Mouse (Mus musculus) cerebellum, adult 9-11 months (tissue): ENCODE measurements around the gene Nelfcd.

ENCODE experiments used
- DNase-seq: peaks from one replicate; pipeline ENCODE4 v3.0.0; 2022

The Nelfcd gene

GRCm38 (mm10) chr2:174438181-174438580 is 22.6 kb downstream of the Nelfcd start:
- no peak for DNase-seq

GRCm38 (mm10) chr2:174438737-174439449 is 23.3 kb downstream of the Nelfcd start, which contains the start of gene Ctsz:
Gene Ctsz (minus strand): TSS chr2:174439039.
- peak; percentile 61 for DNase-seq

- no peak for DNase-seq
Measured at GRCm38 (mm10) chr2:174439450-174439838, 23.8 kb downstream of the Nelfcd start.

- no peak for DNase-seq
Measured at GRCm38 (mm10) chr2:174439961-174440360, 24.4 kb downstream of the Nelfcd start.

- no peak for DNase-seq
Measured at GRCm38 (mm10) chr2:174441898-174442297, 26.3 kb downstream of the Nelfcd start.

GRCm38 (mm10) chr2:174442460-174442859 is 26.9 kb downstream of the Nelfcd start:
- no peak for DNase-seq

- no peak for DNase-seq
Measured at GRCm38 (mm10) chr2:174443046-174443445, 27.4 kb downstream of the Nelfcd start.

- no peak for DNase-seq
Measured at GRCm38 (mm10) chr2:174444359-174444758, 28.8 kb downstream of the Nelfcd start.

- DNase-seq = no peak
Measured at GRCm38 (mm10) chr2:174445018-174445417, 29.4 kb downstream of the Nelfcd start.

- no peak for DNase-seq
Measured at GRCm38 (mm10) chr2:174446492-174446891, 30.9 kb downstream of the Nelfcd start.

GRCm38 (mm10) chr2:174446905-174447304 is 31.3 kb downstream of the Nelfcd start:
- no peak for DNase-seq

- DNase-seq = no peak
Measured at GRCm38 (mm10) chr2:174448405-174448804, 32.8 kb downstream of the Nelfcd start.

- no peak for DNase-seq
Measured at GRCm38 (mm10) chr2:174450353-174450752, 34.7 kb downstream of the Nelfcd start, which contains the start of gene Tubb1. Gene Tubb1 (plus strand): TSS chr2:174450695.

- no peak for DNase-seq
Measured at GRCm38 (mm10) chr2:174453681-174454080, 38.1 kb downstream of the Nelfcd start.

GRCm38 (mm10) chr2:174459365-174459764 is 43.8 kb downstream of the Nelfcd start:
- no peak for DNase-seq

GRCm38 (mm10) chr2:174463370-174463769 is 47.8 kb downstream of the Nelfcd start:
- DNase-seq = no peak

GRCm38 (mm10) chr2:174463789-174464523 is 48.4 kb downstream of the Nelfcd start, which contains the start of gene Atp5e:
Gene Atp5e (minus strand): TSS chr2:174464105.
- peak; percentile 98 for DNase-seq

- DNase-seq = no peak
Measured at GRCm38 (mm10) chr2:174470333-174470732, 54.7 kb downstream of the Nelfcd start.

- no peak for DNase-seq
Measured at GRCm38 (mm10) chr2:174470786-174471405, 55.3 kb downstream of the Nelfcd start.

GRCm38 (mm10) chr2:174472407-174472806 is 56.8 kb downstream of the Nelfcd start:
- no peak for DNase-seq

GRCm38 (mm10) chr2:174472818-174473549 is 57.4 kb downstream of the Nelfcd start, which contains the start of gene Prelid3b:
Gene Prelid3b (minus strand): TSS chr2:174473081.
- DNase-seq = peak; percentile 99

- DNase-seq = no peak
Measured at GRCm38 (mm10) chr2:174473550-174473927, 57.9 kb downstream of the Nelfcd start.
